Mouse (Mus musculus) frontal cortex, adult (tissue): ENCODE results near the gene Rbpms2.

Source experiments
- ATAC-seq: cut with Nextera tagmentation; 2 replicates; pipeline ENCODE4 v1.9.2; 2017; ENCODE audit warnings: mild to moderate bottlenecking, moderate library complexity, mixed read lengths; ENCODE audit not compliant: low TSS enrichment

The Rbpms2 gene

DNA sequence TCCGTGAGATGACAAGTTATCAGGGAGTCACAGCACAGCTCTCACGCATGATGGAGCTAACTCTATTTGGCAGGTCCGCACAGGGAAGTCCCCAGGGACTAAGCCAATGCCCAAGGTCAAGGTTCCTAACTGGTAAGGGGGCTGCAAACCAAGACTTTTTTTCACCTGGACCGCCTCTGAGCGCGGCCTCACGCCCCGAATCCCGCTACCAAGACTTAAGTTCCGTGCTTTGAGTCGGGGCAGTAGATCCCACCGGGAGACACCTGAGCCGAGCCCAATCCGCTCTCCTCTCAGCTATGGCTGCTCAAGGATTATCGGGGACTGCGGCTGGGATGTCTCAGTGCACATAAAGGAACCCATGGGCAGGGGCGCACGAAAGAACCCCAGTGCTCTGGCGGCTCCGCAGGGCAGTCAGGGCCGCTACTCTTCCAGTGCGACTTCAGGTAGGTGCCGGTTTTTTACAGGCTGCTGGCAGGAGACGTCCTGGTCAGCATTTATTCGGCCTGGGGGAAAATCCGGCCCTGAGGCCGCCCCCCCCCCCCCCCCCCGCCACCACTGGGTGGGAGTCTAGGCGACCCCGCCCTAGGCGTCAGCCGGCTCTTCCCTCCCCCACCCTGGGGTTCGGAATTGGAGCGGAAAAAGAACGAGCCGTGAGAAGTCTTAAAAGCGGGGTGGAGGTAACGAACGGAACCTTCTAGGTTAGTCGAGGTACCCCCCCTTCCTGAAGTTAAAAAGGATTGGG lies at the start of gene Rbpms2:
TSS of gene Rbpms2 (plus strand) at position 624 of the 742 bp plus-strand sequence.
- ATAC-seq, result no peak

DNA sequence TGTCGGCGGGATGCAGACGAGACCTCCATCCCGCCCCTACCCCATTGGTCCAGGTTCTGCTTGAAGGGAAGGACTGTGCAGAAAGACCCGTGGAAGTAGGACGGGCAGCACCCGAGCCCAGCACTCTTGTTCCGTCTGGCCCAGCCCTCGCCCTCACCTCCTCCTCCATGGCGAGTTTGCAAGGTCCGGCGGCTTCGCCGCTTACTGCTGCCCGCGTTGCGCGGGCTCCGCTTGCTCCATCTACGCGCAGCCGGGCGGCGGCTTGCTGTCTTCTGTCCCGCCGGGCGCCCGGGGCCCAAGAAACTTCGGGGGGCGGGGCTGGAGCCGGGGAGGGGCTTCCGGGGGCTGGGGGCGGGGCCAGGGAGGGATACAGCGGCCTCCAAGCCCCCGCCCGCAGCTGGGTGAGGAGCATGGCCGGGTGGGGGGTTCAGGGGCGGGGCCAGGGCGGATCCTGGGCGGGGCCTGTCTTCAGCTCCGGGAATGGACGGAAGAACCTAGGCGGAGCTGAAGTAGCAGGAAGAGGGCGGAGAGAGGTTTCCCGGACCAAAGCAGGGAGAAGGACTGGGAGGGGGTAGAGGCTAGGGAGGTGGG lies 49.6 kb upstream of the Rbpms2 start, which contains the start of gene Plekho2:
TSS of gene Plekho2 (minus strand) at position 260 of the 591 bp plus-strand sequence.
- peak; percentile 87 for ATAC-seq

DNA sequence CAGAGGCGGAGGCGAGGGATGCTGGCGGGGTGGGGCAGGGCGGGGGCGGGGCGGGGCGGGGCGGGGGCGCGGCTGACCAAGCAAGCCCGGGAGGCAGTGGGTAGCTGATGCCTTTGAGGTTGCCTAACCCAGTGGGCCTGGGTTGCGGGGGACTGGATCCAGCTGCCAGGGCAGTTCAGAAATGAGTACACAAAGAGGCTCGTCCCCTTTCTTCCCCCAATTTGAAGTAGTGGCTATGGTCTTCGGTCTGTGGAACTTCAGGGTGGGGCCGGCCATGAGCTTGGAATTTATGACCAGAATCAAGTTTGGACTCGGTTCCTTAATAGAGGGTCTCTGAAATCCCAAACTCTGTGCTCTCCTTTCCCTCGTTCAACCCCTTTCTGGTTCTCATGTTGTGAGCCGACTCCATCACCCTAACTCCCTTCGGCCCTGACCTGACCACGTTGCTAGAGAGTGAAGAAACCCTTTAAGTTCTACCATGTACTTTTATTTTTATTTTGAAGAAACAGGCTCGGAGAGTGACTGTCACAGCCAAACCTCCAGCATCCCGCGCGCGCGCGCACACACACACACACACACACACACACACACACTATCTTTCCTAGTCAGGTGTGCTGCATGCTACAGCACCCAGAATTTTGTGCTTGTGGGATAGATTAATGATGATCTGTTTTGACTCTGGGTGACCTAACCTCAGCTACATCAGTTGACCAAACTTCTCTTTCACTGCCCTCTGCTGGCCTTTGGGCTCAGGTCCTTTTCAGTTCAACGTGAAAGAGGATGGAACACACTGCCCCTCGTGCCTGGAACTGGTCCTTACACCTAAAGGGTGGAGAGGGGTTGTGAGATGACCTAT lies 48.8 kb upstream of the Rbpms2 start:
- peak; percentile 62 for ATAC-seq

DNA sequence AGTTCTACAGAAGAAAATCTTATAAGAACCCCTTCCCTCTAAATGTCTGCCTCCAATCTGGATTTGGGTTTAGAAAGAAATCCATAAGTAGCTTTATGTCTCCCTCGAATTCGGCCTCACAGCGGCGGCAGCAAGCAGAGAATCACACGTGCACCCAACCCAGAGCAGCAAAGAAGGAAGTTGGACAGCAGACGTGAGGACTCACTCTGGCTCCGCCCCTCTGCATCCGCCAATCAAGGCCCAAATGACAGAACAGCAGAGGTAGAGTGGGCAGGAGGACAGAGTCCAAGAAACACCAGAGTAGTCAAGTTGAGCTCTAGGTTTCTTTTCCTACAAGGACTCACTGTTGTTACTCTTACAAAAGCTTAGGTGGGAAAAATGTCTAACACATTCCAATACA lies 46.4 kb upstream of the Rbpms2 start:
- no peak for ATAC-seq

DNA sequence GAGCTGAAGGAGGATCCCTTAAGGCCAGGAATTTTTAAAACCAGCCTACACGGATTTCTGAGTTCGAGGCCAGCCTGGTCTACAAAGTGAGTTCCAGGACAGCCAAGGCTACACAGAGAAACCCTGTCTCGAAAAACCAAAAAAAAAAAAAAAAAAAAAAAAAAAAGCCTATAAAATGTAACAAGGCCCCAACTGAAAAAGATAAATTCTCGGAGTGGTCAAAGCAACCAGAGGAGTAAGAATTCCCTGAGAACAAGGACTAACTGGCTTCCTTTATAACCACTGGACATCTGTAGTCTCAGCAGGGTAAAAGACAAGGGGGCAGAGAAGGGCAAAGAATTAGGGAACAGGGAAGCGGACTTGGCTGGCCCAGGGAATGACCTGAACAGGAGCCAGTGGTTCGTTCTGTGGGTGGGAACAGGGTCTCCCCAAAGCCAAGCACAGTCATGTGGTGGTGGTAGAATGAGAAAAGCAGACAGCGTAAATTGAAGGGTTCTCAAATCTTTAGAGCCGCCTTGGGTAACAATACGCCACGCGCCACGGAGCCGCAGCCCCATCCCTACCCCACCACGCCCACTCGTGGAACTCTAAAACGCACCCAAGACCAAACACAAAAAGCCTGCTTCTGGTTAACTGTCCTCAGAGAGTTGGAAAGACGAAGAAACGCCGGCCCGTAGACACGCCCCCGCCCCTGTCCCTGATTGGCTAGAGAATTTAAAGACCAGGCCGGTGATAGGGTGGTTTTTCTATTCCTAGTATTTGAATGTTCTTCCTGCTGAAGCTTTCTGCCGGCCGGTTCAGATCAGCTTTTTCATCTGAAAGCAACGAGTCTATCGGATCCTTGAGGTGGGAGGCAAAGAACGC lies 42.8 kb upstream of the Rbpms2 start, which contains the start of gene Pif1:
TSS of gene Pif1 (plus strand) at position 755 of the 864 bp plus-strand sequence.
- peak; percentile 80 for ATAC-seq

DNA sequence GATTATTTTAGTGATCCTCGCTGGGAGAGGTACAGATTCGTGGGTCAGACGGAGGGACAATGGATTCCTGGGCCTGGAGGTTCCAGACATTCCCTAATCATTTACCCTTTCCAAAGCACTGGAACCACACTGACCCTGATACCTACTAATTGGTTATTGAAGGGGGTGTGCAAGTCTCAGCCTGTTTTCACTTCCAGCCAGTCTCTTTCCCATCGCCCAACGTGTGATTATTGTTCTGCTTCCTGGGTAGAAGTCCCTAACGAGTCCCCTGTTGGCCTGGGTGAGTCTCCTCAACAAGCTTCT lies 42.2 kb upstream of the Rbpms2 start:
- no peak for ATAC-seq

DNA sequence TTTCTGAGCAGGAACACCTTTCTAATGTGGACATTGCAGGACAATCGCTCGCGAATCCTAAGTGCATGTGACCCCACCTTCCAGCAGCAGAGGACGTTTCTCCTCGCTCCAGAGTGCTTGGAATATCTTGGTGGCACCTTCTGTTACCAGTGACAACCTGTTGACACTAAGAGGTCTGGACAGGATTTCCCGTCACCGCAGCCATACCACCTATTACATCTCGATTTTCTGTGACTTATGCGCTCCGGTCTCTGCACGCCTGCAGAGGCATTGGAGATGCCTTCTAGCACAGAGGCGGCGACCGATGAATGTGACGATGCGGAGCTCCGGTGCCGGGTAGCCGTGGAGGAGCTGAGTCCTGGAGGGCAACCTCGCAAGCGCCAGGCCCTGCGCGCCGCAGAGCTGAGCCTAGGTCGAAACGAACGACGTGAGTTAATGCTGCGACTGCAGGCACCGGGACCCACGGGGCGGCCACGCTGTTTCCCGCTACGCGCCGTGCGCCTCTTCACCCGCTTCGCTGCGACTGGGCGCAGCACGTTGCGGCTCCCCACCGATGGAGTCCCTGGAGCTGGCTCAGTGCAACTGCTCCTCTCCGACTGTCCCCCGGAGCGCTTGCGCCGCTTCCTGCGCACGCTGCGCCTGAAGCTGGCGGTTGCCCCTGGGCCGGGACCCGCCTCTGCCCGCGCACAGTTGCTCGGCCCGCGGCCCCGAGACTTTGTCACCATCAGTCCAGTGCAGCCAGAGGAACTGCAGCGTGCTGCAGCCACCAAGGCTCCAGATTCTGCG lies 41.7 kb upstream of the Rbpms2 start:
- peak; percentile 72; the same call in 1 of the 2 replicates for ATAC-seq

DNA sequence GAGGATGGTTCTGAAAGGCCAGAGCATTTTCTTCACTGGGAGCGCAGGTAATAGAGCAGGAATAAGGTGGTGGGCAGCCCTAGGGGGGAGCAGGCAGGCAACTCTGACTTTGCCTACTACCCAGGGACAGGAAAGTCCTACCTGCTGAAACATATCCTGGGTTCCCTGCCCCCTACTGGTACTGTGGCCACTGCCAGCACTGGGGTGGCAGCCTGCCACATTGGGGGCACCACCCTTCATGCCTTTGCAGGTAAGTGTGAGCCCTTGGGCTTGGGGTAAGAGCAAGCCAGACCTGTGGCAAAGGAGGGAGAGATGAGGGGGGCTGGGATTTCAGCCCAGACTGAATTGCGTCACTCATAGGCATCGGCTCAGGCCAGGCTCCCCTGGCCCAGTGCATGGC lies 40.4 kb upstream of the Rbpms2 start:
- no peak for ATAC-seq

DNA sequence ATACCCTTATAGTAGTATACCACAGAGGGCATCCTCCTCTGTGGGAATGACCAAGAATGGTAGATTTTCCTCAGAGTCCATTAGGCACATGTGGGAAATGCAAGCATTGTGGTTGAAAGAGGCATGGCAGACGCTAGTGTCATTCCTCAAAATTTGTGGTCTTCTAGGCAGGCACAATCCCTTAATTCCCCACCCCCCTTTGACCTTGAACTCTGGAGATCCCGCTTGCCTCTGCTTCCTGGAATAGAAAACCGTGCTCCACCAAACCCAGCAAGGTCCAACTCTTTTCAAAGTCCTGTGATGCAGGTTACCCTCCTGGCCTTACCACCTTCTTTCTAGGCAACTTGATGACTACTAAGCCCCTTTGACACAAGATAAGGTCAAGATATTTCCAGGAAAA lies 36.7 kb upstream of the Rbpms2 start:
- no peak for ATAC-seq

DNA sequence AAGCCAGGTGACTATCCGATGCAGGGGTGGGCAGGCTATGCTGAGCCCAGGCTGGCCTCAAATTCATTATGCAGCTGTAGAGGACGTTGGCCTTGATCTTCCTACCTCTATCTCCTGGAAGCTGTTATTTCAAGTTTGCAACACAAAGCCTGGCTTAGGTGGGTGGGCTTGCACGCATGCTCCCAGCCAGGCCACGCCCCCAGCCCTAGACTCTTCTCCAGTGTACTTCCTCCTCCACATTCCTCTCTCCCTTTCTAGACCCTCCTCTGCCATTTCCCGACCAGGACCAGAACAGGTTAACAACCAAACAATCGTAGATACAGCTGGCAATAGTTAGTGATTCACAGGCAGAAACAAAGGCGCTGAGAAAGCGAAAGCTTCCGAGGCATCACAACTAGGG lies 35.9 kb upstream of the Rbpms2 start:
- ATAC-seq, result no peak

DNA sequence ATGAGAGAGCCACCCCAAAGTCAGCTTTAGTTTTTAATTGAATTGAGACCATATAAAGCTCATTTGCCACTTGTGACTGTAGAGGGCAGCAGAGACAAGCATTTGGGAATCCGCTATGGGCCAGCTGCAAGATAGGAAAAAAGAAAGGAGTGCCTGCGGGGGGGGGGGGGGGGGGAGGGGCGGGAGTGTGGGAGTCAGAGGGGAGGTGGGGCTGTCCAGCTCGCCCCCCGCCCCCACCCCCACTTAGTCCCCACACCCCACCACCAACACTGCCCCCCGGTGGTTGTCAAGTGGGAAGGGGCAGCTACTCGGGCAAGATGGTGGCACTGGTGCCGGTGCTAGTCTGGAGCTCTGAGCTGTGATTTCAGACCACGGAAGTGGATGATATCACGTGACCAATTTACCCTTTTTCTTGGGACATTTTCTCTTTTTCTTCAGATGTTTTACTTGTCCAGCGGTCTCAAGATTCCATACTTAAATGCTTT lies 30.6 kb upstream of the Rbpms2 start:
- no peak for ATAC-seq

DNA sequence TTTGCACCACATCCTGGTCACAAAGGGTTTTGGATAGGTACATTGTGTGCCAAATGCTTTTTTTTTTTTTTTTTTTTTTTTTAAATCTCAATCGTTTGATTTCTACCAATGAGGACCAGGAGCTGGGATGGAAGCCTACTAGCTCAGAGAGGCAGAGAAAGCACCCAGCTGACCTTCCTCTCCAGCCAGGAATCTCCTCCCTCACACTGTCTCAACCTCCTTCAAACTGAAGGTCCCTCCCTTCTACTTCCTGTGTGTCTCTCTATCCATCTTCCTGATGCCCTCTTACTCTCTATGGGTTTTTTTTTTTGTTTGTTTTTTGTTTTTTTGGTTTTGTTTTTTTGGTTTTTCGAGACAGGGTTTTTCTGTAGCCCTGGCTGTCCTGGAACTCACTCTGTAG lies 28.5 kb upstream of the Rbpms2 start:
- ATAC-seq, result no peak

DNA sequence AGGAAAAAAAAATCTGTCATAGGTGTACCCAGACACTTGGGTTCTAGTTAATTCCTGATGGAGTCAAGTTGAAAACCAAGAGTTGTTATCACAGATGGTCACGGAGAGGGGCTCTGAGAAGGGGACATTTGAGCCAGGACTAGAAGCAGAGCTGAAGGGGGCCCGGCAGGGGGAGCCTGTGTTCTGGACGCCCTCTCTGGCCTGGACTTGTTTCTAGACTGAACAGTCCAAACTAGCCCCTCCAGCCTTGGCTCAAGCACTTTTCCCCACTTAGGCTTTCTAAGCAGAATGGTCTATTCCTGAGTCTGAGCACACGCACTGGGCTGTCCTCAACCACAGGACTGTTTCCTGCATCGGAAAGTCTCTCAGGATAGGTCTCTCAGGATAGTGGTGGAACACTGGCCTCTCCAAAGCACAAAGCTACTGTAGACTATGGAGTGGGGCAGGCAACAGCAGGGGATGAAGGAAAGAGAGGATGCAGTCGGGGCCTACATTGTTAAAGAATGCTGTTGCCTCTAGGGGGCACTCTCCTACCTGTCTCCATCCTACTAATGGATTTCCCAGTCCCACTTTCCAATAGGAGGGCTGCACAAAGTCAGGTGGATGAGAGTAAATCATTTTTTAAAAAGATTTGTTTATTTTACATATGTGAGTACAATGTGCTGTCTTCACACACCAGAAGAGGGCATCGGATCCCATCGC lies 25.9 kb upstream of the Rbpms2 start:
- ATAC-seq, result no peak

DNA sequence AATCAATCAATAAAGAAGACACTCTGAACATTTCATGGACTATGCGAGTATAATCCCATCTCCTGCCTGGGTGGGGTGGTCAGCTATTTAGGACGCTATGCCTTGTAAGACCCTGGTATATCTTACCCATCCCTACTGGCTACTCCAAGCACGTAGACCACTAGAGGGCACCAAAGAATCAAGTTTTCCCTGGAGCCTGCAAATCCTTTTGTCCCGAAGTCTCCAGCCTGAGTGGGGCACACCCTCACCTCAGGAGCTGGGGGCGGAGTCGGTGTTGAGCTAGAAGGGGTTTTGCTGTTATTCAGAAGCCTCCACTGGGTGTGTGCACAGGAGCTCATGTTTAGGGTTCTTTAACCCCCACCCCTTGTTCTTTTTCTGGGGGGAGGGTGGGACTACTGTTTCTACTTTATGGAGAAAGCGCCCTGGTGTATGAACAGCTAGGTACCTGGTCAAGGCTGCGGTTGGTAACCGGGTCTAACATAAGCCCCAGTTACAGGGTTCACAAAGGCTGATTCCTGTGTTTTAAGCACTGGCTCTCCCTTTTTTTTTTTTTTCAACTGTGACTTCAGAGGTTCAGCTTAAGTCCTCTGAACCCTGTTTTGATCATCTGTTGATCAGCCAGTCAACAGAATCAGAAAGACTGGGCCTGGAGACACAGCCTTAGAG lies 23.8 kb upstream of the Rbpms2 start:
- ATAC-seq, result peak; percentile 74; the same call in 1 of the 2 replicates

DNA sequence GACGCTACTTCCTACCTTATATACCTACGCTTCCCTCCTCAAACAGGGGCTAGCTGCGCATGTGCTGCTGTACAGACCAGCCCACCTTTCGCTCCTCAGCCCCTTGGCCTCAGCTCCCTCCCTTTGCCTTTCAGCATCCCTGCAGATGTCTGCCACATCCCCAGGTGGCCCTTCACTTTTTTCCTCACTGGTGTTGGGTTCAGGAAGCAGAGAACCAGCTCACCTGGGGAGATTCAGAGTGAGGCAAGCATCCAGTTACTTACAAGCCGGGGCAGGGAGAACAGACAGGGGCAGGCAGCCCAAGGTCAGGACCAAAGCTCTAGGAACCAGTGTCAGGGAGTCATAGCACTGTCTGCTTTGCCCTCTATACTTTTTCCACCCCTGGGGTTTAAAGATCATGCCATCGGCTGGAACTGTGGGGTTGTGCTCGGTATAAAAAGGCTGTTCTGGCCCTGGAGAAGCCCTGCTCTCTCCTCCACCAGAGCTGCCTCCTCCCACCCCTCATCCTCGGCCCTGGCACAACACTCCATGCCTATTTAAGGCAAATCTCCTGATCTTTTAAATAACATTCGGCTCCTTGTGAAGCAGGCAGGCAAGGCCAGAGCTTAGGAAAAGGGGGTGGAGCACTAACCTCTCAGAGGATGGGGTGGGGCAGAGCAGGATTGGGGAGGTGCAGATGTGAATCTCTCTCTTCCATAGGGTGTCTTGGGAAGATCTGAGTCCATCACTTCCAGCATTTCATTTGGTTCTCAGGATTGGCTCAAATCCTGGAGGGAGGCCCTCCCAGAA lies 22.9 kb upstream of the Rbpms2 start:
- no peak for ATAC-seq

DNA sequence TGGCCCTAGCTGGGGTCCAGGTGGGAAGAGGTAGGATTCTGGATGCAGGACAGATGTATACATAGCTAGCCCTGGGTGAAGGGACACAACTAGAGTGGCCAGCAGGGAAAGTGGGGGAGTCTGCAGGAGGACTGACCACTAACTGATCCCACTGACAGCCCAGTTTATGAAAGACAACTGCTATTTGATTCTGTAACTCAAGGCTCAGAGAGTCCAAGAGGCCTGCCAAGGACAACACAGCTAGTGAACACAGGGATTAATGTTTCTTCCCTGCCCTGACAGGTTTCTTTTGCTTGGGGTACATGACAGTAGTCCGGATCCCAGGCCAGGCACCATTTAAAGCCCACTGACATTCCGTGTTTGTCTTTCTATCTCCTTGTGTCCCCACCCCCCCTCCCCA lies 22.3 kb upstream of the Rbpms2 start:
- ATAC-seq, result no peak

DNA sequence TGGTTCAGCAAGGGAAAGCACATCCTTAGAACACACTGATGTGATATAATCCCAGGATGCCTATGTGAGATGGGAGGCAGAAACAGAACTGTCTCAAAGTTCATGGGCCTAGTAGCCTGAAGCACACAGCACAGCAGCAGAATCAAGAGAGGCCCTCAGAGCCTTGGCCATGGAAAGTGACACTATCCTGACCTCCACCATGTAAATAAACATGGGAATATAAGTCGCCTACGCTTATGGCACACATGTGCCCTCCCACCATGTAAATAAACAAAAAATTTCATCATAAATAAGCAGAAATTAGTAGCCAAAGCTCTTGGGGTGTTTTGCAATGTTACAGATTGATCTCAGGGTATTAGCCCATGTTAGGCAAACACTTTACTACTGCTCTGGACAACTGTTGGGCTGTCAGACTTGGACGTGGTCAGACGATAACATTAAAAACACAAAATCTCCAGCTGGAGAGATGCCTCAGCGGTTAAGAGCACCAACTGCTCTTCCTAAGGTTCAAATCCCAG lies 17.4 kb upstream of the Rbpms2 start:
- no peak for ATAC-seq

DNA sequence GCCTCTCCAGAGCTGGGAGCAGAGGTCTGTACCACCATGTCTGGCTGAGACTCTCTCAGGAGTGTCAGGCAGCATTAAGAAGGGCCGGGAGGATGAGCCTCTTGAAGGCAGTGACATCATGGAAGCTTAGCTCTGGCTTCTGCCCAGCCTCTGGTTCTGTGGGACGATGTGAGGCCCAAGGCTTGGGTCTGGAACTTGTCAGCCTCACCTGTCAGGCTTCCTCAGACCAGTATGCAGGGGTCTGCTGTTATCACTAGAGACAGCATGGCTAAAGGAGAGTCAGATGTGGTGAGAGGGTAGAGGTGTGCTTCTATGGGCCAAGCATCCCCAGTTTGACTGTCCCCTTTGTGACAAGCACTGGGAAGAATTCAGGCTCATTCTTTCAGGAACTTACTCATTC lies 16.4 kb upstream of the Rbpms2 start:
- no peak for ATAC-seq

DNA sequence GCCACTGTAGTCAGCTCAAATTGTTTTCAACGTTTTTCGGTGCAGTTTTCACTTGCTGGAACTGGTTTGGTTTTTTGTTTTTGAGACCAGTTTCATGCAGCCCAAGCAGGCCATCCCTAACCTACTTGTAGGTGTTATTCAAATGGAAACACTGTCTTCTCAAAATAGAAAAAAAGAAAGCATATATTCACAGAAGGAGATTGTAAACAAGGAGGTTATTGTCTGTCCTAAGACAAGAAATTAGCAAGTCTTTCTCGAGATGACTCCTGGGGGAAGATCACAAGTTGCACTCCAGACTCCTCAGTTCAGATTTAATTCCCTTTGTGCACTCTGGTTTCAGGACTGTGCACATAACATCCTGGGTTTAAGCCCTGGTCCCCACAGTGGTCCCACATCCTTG lies 10.1 kb upstream of the Rbpms2 start:
- no peak for ATAC-seq
